Comparison of ENCODE assay signal across 1 mouse cellular context in genomic region chr3:155247929-155248328, GRCm38 (mm10).
TF ChIP-seq lines count a peak whose summit lies in the region.

No protein-coding gene starts in this region.

TF ChIP-seq in CH12.LX, 34 proteins besides CTCF, POLR2A, EP300 and RAD21 (continued from another document):
- no peak for TF ChIP-seq RCOR1 (conservative IDR thresholded peaks at IDR 0.05; ENCODE audit: low read depth, low read length)
- TF ChIP-seq TBP (conservative IDR thresholded peaks at IDR 0.05; ENCODE audit: low read depth, low read length): no peak
- no peak for TF ChIP-seq UBTF (IDR thresholded peaks at IDR 0.05; ENCODE audit: low read depth, low read length)
- TF ChIP-seq SIN3A (IDR thresholded peaks at IDR 0.05; ENCODE audit: low read length): no peak
- no peak for TF ChIP-seq MXI1 (IDR thresholded peaks at IDR 0.05; ENCODE audit: low read depth, low read length)
- TF ChIP-seq ZNF384 (IDR thresholded peaks at IDR 0.05; ENCODE audit: low read depth, low read length): no peak
- no peak for TF ChIP-seq NRF1 (IDR thresholded peaks at IDR 0.05; ENCODE audit: low read depth, low read length)
- TF ChIP-seq CHD1 (IDR thresholded peaks at IDR 0.05; ENCODE audit: low read depth, low read length): no peak
- TF ChIP-seq USF2 (conservative IDR thresholded peaks at IDR 0.05; ENCODE audit: low read depth, low read length): no peak
- TF ChIP-seq CHD2 (IDR thresholded peaks at IDR 0.05; ENCODE audit: low read length): no peak
- TF ChIP-seq TCF12 (IDR thresholded peaks at IDR 0.05; ENCODE audit: low read depth, low read length): no peak
- no peak for TF ChIP-seq PAX5 (IDR thresholded peaks at IDR 0.05; ENCODE audit: low read length)
TF ChIP-seq in CH12.LX: peak in this region for 3.
